Mouse (Mus musculus): ENCODE results near the gene Lrrc29.

The Lrrc29 gene

DNA sequence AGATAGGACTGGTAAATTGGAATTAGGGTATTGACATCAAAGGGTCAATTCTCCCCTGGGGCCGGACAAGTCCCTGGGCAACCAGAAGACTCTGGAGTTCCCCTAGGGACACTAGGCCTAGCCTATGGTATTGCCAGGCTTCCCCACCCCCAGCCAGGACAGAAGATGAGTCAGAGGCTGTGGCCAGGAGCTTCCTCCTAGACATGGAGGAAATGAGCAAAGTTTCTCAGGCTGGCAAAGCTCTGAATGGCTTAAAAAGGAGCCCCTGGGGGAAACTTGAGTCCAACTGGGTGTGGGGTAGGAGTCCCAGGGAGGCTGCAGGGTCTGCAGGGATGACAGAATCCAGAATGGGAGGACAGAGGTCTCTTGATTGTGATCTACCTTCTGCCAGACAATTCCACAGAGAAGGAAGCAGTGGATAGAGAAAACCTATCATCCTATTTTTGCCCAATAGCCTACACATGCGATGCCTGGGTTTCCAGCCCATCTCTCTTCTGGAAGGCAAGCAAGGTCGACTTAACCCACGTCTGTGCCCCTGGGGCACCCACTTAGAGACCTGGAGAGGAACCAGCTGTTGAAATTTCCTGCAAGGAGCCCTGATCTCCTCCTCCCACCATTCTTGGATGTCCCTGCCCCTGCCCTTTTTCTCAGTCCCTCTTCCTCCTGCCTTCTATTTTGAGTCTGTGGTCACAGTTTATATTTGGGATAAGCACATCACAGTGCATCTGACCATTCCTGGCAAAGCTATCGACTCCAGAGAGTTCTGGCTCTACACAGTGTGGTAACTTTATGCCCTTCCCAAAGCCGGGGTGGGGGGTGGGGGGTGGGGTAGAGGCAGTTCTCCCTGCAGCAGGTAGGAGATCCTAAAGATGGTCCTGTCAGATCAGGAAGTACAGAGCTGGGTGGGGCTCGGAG lies 19.2 kb upstream of the Lrrc29 start:
- DNase-seq (ENCODE audit: low spot score in 2 of 2) = no peak

DNA sequence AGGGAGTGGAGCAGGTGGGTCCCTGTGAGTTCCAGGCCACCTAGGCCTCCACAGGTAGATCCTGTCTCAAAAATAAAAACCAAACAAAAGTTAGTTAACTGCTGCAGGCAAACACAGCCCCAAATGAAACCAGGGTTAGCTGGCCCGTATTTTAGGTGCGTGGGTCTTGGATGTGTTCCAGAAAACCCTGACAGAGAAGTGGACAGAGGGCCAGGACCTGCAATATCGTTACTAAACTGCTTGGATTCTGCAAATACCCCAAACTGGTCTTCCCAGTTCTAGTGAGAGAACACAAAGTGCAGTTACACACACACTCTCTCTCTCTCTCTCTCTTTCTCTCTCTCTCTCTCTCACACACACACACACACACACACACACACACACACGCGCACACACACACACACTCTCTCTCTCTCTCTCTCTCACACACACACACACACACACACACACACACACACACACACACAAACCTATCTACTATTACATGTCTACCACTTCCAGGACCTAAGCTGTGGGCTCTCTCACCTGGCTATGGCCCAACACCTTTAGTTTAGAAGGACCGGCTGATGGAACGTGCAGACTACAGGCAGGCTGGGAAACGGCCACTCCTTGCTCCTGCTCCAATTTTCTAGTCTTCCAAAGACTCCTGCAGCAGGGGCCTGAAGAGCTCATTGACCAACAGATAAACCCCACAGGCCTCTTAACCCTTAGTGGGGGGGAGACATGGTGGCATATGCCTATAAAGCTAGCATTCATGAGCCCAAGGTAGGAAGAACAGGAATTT lies 17.9 kb upstream of the Lrrc29 start:
- DNase-seq (ENCODE audit: low spot score in 2 of 2) = no peak

DNA sequence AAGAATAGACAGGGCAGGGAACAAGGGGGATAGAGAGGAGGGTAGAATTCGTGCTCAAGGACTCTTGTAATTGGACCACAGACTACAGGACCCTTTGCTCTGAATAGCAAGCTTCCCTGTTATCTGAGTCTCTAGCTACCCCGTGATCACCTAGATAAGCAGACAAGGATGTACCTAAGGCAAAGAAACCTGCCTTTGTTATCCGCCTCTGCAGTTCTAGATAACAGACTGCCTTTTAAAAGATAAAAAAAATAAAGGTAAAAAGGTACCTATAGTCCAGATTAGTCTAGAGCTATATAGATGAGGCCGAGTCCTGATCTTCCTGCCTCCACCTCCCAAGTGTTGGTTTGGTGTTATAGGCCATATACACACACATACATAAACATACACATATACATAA lies 16.7 kb upstream of the Lrrc29 start:
- DNase-seq (ENCODE audit: low spot score in 2 of 2) = no peak

DNA sequence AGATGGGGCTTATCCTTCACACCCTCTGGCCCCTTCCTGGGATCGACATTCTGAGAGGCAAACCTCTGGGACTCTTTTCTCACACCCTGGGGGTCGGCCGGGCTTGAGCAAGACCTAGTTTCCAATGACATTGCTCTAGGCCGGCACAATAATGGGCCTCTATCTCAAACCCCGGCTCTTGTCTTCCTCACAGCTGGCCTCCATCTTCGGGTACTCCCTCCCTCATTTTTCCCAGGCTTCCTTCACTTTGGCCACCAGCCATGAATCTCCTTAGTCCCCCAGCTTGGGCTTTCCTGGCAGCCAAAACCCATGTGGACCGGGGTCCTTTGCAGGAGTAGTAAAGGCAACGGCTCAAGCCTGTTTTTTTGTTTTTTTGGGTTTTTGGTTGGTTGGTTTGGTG lies 15.3 kb upstream of the Lrrc29 start:
- no peak for DNase-seq (ENCODE audit: low spot score in 2 of 2)

DNA sequence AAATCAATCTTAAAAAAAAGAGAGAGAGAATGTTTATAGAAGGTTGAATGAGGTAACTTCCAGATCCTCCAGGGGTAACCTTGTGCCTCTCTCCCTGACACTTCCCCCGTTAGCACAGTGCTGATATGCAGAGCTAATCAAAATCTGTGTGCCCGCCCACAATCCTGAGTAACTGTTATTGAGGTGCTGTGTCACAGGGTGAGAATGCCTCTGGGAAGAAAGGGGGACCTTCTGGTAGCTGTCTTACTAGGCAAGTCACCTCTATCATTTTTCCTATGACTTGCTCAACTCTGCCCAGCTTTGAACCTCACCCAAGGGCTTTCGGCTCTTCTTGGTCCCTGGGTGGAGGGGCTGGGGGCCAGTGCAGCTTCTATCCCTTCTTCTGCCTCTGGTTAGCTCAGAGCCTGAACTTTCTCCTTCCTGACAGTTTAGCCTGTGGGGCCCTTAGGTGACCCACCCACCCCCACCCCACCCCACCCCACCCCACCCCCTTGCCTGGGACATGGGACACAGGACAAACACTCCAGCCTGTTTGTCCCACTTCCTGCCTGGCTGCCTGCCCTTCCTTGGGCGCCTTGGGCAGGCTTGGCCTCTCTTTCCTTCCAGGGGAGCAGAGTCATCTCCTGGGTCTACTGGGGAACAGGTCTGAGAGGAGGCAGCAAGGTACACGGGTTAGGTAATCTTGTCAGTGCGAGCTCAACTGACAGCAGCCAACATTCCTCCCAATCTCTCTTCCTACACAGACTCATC lies 14.0 kb upstream of the Lrrc29 start:
- no peak for DNase-seq (ENCODE audit: low spot score in 2 of 2)

DNA sequence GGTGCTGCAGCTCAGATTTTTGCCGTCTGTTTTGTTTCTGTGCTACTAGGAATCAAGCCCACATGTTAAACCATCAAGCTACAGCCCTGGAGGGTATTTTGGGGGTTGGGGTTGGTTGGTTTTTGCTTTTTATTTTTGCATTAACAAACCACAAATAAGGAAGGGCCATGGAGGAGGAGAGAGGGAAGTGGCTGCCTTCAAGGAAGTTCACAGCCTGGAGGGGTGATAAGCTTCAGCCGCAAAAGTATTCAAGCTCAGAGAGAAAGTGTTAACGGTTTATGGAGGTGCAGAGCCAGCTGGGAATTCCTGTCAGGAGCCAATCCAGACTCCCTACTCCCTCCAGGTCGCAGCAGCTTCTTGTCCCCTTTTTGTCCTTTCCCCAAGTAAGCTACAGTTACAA lies 12.9 kb upstream of the Lrrc29 start:
- DNase-seq (ENCODE audit: low spot score in 2 of 2) = no peak

DNA sequence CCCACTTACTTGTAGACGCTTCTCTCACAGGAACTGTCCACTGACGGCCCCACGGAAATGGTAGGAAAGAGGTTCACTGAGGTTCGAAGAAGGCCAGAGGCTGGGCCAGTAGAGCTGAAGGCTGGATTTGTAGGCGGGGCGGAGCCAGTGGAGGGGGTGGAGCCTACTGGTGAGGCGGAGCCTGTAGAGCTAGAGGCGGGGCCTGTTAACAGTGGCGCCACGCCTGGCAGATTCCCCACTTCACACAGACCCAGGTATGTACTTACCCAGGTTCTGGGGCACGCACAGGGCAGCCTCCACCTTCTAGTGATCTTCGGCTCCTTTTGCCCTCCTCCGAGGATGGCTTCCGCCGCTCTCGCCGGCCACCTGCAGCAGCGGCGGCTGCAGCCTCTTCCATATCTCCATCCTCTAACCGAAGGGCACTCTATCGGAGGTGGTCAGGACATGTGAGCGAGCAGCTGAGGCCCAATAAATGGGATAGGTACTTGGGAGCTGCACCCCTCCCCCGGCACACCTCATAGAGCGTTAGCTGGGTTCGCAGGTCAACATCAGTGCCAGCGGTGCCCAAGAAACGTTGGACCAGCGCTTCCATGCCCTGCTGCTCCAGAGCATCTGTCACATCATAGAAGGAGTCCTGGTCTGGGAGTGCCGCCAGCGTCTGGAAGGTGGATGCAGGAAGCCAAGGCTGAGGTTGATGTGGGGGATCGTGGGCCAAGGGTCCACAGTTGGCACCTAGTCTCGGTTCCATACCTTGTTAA lies 10.5 kb upstream of the Lrrc29 start:
- no peak for DNase-seq (ENCODE audit: low spot score in 2 of 2)

DNA sequence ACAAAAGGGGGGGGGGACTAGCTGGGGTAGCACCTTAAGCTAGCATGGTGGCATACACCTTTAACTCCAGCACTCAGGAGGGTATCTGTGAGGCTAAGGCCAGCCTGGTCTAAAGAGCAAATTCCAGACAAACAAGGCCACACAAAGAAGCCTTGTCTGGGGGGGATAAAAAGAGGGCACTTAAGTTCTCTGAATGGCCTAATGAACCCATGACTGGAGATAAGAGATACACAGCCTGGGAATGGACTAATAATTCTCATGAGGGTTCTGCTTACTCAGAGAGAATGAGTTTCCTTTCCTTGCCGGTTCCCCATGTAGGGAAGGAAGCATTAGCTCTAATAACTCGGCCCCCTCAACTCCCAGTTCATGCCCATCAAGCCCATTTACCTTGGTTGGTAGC lies 6.4 kb upstream of the Lrrc29 start:
- DNase-seq (ENCODE audit: low spot score in 2 of 2) = no peak

DNA sequence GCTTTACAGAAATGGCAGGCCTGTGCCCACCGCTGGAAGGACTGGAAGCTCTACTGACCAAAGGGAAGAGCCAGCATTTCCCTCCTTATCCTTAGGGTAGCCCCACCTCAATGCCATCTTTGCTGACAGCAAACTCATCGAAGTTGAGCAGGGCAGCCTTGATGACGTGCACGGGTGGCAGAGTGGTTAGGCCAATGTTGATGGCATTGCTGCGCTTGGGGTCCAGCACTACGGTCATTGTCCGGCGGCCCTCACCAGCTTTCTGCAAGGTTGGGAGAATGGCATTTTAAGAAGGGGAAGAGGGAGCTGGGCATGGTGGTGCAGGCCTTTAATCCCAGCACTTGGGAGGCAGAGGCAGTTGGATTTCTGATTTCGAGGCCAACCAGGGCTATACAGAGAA lies 5.9 kb upstream of the Lrrc29 start:
- DNase-seq (ENCODE audit: low spot score in 2 of 2) = no peak

DNA sequence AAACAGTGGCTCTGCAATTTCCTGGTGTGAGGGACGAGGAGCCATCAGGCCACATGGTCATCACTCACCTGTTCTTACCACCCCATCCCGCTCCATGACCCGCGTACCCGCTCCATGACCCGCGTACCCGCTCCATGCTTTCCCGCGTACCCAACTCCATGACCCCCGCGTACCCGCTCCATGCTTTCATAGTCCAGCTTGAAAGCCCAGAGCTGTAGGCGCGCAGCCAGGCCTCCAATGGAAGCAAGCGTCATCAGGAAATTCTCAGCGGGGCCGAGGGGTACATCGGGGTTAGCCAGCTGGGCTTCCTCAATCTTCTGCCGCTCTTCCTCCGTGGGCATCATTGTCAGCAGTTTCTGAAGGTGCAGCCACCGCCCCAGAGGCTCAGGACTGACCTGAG lies 5.4 kb upstream of the Lrrc29 start:
- no peak for DNase-seq (ENCODE audit: low spot score in 2 of 2)

DNA sequence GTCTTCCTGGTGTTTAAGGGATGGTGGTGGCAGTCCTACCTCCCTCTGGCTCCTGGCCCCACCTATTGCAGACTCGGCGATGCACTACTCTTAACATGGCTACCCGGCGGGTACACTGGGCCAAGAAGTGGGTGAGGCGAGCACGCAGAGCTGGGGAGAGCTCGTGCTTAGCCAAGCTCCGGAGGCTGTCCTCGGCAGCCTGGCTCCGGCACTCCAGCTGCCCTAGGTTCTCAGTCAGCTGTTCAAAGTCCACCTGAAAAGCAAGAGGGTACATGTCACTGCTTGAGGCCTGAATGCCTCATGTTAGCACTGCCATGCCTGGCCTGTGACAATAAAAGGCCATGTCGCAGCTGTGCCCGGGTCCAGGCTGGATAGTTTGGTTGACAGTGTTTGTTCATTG lies 4.2 kb upstream of the Lrrc29 start:
- DNase-seq (ENCODE audit: low spot score in 2 of 2) = no peak

DNA sequence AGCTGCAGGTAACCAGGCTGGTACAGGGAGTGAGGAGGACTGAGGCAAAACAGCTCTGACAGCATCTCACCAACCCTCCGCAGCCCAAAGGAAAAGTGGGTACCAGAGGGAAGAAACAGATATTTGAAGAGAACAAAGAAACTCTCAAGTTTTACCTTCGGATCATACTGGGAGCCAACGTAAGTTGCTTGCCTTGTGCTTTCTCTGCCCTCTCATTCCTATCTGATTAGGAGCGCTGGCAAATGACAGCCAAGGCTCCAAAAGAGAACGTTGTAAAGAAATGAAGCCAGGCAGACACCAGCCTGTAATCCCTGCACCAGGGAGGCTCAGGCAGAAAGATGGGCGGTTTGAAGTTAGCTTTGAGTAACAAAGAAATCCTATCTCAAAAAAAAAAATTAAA lies 890 bp upstream of the Lrrc29 start:
- DNase-seq (ENCODE audit: low spot score in 2 of 2) = no peak

DNA sequence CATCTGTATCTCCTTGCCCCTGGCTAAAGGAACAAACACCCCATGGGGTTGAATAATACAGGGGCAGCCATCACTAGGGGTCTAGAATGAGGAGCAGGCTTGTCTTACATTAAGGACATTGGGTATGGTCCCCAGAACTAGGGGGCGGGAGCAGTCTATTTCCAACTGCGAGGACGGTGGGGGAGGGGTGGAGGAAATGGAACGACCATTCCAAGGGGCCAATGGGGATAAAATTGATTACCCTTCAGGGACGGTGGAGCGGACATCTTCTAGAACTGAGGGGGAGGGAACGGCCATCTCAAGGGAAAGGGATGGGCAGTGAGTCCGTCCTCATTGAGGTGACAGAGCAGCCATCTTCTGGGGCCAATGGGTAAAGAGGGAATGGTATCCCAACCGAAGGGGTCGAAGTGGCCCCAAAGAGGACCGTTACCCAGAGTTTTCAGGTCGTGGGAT lies 411 bp downstream of the Lrrc29 start:
- no peak for DNase-seq (ENCODE audit: low spot score in 2 of 2)

DNA sequence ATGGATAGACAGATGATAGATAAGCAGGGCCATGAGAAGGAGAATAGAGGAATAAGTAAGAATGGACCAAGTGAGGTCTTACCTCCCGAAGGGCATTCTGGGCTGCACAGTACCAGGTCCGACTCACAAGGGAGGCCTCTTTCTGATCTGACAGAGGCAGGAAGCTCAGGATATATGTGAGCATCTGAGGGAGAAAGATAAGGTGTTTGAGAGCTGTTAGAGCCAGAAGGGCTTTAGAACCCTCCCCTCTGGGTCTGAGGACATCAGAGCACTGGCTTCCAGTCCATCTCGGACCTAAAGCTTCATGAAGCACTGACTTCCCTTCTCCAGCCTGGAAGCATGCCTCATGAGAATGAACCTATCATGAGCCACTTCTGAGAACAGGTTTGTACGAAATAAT lies 2.9 kb downstream of the Lrrc29 start:
- no peak for DNase-seq (ENCODE audit: low spot score in 2 of 2)

DNA sequence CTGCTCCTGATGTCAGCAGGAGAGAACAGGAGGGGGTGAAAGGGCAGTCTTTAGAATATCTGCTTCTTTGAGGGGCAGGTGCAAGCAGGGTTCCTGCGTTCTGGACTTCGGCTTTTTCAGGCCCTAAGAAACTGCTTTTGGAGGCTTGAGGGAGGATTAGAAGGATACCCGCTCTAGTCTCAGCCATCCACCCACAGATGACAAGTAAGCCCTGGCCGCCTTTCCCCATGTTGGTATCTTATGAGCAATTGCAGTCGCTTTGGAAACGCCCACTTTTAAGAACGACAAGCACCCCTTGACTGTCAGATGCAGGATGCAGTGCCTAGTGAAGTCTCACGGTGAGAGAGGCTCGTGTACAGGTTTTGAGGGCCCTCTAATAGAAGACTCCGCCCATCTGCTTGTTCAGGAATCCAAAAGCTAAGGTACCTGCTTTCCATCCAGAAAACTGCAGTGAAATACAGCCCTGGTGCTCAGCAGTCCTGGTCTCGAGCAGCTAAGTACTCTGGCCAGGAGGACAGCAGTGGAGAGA lies 7.4 kb downstream of the Lrrc29 start:
- no peak for DNase-seq (ENCODE audit: low spot score in 2 of 2)

DNA sequence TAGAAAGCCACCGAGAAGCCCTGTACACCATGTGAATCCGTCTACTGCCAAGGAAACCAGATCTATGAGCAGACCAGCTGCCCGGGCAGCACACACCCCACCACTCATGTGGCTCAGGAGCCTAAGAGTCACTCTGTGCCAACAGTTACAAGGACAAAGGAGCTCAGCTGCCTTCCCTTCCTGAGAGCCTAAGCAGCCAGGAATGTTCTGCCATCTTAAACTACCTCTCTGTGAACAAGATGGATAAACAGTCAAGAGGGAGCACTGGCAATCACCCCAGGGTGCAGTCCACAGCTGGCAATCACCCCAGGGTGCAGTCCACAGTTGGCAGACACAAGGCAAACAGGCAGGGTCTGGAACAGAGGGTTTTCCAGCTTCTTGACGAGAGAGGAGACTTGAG lies 8.1 kb downstream of the Lrrc29 start:
- DNase-seq (ENCODE audit: low spot score in 2 of 2) = no peak

DNA sequence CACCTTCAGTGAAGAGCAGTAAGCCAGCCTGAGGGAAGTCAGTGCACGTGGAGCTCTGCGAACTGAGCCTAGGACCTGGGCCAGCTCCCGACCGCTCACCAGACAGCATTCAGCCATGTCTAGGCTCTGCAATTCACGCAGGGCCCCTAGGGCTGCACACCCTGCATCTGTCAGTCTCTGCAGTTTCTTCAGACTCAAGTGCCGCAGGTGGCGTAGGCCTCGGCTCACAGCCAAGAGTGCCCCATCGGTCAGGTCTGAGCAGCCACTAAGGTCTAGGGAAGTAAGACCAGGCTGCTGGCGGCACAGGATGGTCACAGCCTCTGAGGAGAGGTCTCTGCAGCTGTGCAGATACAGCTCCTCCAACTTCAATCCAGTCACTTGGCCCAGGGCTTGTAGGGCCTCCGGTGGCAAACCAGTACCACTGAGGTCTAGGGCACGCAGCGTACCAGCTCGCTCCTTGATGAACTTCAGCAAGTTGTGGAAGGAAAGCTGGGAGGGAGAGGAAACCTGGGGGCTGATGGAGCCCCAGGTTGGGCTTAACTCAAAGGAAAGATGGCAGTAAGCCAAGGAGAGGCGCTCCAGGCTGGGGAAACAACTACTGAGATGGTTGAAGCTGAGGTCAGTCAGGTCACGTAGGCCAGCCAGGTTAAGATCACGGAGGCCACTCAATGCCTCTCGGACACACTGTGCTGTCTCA lies 10.9 kb downstream of the Lrrc29 start:
- DNase-seq (ENCODE audit: low spot score in 2 of 2) = no peak

DNA sequence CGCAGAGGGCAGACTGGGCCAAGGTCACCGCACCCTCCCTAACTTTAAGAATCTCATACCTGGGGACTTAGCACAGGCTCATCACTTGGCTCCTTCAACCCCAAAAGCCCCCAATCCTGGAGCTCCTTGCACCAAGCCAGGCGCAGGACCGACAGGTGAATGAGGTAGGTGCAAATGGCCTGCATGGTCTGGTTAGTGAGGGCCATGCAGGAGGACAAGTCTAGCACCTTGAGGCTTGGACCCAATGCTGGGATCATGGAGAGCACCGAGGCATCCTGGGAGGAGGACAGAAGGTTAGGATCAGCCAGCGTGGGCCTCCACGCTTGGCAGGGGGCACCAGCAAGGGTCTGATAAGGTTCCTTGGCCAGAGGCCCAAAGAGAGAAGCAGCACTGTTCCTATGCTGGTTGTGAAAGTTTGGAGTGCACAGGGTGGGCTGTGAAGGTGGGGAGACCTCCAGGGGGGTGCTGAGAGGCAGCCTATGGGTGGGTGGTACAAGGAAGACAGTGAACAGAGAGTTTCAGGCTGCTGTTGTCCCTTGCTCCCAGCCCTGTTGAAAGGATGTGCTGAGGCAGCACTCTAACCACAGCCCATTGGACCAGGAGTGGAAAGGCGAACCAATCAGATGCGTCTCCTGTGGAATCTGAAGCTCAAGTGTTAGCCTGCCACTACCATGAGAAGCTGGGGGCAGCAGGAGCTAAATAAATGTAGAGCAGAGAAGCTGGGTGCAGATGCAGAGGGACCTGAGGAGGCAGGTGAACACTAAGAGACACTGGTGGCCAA lies 12.3 kb downstream of the Lrrc29 start:
- no peak for DNase-seq (ENCODE audit: low spot score in 2 of 2)

DNA sequence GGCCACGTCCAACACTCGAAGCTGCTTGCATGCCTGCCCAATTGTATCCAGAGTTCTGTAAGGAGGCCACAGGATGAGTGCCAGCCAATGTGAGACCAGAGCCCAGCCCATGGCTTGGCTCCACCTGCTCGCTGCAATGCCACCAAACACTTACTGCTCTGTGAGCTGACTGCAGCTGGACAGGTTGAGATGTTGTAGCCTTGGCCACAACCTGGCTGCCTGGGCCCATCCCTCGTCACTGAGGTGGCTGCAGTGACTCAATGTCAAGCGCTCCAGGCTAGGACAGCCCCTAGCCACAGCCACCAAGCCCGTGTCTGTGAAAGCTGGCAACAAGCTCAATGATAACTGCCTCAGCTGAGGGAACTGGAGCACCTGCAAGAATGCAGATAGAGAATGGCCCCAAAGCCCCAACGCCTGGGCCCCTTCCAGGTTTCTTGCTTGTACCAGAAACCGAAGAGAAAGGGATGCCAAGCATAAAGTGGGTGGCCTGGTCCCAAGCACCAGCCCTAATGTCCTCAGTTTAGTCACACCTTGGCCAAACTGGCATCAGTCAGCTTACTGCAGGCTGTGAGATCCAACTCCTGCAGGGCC lies 13.1 kb downstream of the Lrrc29 start:
- DNase-seq (ENCODE audit: low spot score in 2 of 2) = no peak

DNA sequence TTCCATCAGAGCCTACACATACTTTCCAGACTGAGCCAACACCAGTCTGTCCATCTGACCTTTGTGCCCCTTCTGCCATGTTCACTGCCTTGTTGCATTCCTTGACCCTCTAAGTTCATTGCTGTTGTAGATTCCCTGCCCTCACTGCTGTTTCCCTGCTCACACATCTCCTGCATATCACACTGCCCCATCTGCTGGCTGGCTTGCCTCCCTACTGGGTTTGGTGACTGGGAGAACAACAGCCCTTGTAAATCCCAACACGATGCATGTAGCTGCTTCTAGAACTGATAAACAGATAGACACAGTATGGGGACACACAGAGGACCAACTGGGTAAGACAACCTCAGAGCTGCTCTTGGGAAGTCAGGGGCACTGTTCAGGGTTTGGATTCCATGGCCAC lies 14.4 kb downstream of the Lrrc29 start:
- DNase-seq (ENCODE audit: low spot score in 2 of 2) = no peak

All from right cerebral cortex, postnatal 36 days (tissue).